Mouse (Mus musculus): ENCODE data around the gene Sdhaf1. TPM values are rescaled to one million over a fixed set of nuclear protein-coding genes. Genes with fewer than 3 reads are reported as not detected.

Gene Sdhaf1
- polyA plus RNA-seq, 1 experiment from 2014 or later, result 14.3 TPM

DNA sequence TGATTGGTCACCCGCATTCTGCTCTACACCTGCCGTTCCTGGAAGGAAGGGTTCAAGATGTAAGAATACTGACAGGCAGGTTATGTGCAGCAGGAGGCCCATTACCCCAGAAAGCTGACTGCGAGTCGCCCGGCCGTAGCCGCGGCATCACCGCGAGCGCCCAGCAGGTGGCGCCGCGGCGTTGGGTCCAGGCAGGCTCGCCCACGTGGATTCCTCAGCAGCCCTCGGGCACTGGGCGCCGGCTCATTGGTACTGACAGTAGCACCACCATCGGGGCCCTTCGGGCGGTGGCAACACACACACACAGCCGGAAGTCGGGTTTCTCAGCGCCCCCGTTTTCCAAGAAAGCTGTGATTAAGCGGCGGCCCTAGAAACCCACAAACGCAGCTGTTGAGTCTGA, 24.1 kb upstream of the Sdhaf1 start:
- ATAC-seq, result peak; percentile 66
- H3K9me3 ChIP-seq (ENCODE audit: control insufficient read depth, low read length), result no peaks in the 10 kb centered on the region
- H3K27ac ChIP-seq (ENCODE audit: low read length), result no peak overlapping the region
- no peak overlapping the region for H3K4me3 ChIP-seq (ENCODE audit: low read length)
- H3K36me3 ChIP-seq (ENCODE audit: control insufficient read depth, insufficient read depth, low read length), result no peaks in the 10 kb centered on the region
- H3K9ac ChIP-seq (ENCODE audit: low read depth, low read length), result no peak overlapping the region
- H3K4me1 ChIP-seq (ENCODE audit: control insufficient read depth, insufficient read depth, low read length), result no peaks in the 10 kb centered on the region
- no peak overlapping the region for H3K4me2 ChIP-seq (ENCODE audit: low read depth, low read length)
- peaks cover 15% of the 10 kb centered on the region; the same call in 1 of the 2 replicates for H3K27me3 ChIP-seq (replicated peaks; ENCODE audit: control insufficient read depth, insufficient read depth, low read length)
- WGBS, result 2% methylated on average over 30 of the region's 30 CpGs

DNA sequence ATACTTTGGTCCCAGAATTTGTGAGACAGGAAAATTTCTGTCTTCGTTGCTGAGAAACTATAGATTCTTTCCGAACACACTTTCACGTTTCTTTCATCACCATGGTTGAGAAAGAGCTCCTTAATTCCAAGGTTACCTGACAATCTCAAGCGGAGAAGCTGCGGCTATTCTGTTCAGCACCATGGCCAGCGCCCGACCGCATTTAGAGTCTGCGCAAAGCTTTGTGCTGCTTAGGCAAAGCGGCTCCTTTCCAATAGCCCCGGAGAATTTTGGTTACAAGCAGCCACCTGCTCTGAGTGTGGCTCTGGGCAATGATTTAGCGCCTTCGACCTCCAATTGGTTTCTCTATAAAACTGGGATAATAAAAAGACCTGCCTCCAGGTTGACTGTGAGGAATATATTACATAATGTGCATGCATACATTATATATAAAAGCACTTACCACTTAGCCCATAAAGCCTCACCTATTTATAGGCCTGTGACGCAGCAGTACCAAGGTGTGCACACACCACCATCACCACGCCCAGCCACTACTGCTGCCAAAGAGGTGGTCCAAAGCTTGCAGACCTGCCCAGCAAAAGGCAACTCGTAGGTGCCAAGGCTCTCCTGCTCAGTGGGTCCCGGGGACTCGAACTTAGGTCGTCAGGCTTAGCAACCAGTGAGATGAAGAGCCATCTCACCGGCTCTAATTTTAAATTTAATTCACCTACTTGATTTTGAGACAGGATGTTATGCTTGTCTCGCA, 23.1 kb upstream of the Sdhaf1 start:
- Histone ChIP-seq H3K36me3 (ENCODE audit: control insufficient read depth, insufficient read depth, low read length) (no peaks in the 10 kb centered on the region), H3K9me3 (ENCODE audit: control insufficient read depth, low read length) (no peaks in the 10 kb centered on the region), H3K27ac (ENCODE audit: low read length) (no peak overlapping the region), H3K4me2 (ENCODE audit: low read depth, low read length) (no peak overlapping the region), H3K9ac (ENCODE audit: low read depth, low read length) (no peak overlapping the region), H3K27me3 (replicated peaks; ENCODE audit: control insufficient read depth, insufficient read depth, low read length) (peaks cover 15% of the 10 kb centered on the region; the same call in 1 of the 2 replicates), H3K4me3 (ENCODE audit: low read length) (no peak overlapping the region), H3K4me1 (ENCODE audit: control insufficient read depth, insufficient read depth, low read length) (no peaks in the 10 kb centered on the region)
- WGBS, result 24% methylated on average over 21 of the region's 21 CpGs
- ATAC-seq, result no peak

DNA sequence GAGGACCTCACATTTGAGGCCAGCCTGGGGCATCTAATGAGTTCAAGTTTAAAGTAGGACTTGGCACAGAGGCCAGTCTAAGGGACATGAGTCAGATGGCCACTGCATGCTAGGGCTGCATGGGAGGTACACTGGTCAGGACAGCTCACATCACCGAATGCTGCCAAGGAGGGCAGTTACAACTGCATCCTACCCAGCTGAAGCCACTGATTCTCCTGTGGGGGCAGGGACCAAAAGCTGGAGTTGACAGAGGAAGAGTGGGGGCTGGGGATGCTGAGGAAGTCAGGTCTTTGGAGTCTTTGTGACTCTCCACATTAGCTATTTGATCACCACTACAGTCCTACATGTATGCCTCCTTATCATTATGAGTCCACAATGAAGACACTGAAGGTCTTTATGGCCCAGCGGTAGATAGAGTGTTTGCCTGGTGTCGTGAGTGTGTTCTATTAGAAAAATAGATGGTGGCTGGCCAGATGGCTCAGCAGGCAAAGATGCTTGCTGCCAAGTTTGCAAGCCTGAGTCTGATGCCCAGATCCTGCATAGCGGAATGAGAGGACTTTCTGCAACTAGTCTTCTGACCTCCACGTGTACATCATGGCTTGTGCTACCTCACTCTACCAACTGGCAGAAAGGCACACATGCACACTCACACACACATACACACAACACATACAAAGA, 15.9 kb upstream of the Sdhaf1 start:
- Histone ChIP-seq H3K27me3 (replicated peaks; ENCODE audit: control insufficient read depth, insufficient read depth, low read length) (peaks cover 12% of the 10 kb centered on the region), H3K4me1 (ENCODE audit: control insufficient read depth, insufficient read depth, low read length) (peaks cover 2% of the 10 kb centered on the region; the same call in 1 of the 2 replicates), H3K9ac (ENCODE audit: low read depth, low read length) (no peak overlapping the region), H3K9me3 (ENCODE audit: control insufficient read depth, low read length) (no peaks in the 10 kb centered on the region), H3K4me2 (ENCODE audit: low read depth, low read length) (no peak overlapping the region), H3K27ac (ENCODE audit: low read length) (no peak overlapping the region), H3K4me3 (ENCODE audit: low read length) (no peak overlapping the region), H3K36me3 (ENCODE audit: control insufficient read depth, insufficient read depth, low read length) (no peaks in the 10 kb centered on the region)
- 63% methylated on average over 5 of the region's 5 CpGs for WGBS
- no peak for ATAC-seq

DNA sequence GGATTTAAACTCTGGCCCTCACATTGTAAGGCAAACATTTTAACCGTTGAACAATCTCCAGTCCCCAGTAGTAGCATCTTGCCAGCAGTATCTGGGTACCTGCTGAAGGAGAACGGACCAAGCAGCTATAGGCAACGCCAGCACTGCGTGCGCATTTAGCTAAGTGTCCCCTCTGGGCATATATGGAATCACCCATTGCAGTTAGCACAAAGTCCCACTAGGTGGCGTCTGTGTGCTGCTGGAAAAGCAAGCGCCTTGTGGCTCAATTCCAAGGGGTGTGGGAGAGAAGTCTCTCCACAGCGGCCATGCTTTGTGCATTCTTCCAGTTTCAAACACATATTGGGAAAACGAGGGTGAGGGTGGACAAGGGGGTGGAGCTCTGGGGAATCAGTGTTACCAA, 12.7 kb upstream of the Sdhaf1 start:
- Histone ChIP-seq H3K4me1 (ENCODE audit: control insufficient read depth, insufficient read depth, low read length) (peaks cover 7% of the 10 kb centered on the region), H3K4me2 (ENCODE audit: low read depth, low read length) (no peak overlapping the region), H3K9me3 (ENCODE audit: control insufficient read depth, low read length) (no peaks in the 10 kb centered on the region), H3K36me3 (ENCODE audit: control insufficient read depth, insufficient read depth, low read length) (no peaks in the 10 kb centered on the region), H3K27ac (ENCODE audit: low read length) (no peak overlapping the region), H3K27me3 (replicated peaks; ENCODE audit: control insufficient read depth, insufficient read depth, low read length) (peaks cover 14% of the 10 kb centered on the region), H3K4me3 (ENCODE audit: low read length) (no peak overlapping the region), H3K9ac (ENCODE audit: low read depth, low read length) (no peak overlapping the region)
- WGBS, result 2% methylated on average over 9 of the region's 9 CpGs
- peak; percentile 37; the same call in 1 of the 2 replicates for ATAC-seq

DNA sequence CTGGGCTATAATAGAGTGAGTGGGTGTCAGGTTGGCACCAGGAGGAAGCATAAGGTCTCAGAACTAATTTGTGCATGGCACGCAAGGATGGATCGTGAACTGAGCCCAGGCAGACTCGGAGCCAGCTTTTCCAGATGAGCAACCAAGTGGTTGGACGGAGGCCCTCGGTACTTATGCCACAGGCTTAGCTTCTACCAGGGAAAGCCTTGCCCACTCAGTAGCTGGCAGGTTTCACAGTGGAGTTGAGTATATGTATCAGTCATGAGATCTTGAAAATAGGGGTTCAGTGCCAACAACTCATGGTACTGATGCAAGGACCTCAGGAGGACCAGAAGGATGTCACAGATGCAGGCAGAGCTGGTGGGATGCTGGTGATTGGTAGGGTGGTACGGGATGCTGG, 12.0 kb upstream of the Sdhaf1 start:
- Histone ChIP-seq H3K4me2 (ENCODE audit: low read depth, low read length) (no peak overlapping the region), H3K9ac (ENCODE audit: low read depth, low read length) (no peak overlapping the region), H3K4me3 (ENCODE audit: low read length) (no peak overlapping the region), H3K36me3 (ENCODE audit: control insufficient read depth, insufficient read depth, low read length) (no peaks in the 10 kb centered on the region), H3K4me1 (ENCODE audit: control insufficient read depth, insufficient read depth, low read length) (peaks cover 7% of the 10 kb centered on the region), H3K27me3 (replicated peaks; ENCODE audit: control insufficient read depth, insufficient read depth, low read length) (peaks cover 14% of the 10 kb centered on the region), H3K27ac (ENCODE audit: low read length) (no peak overlapping the region), H3K9me3 (ENCODE audit: control insufficient read depth, low read length) (no peaks in the 10 kb centered on the region)
- WGBS, result 80% methylated on average over 6 of the region's 6 CpGs
- no peak for ATAC-seq

DNA sequence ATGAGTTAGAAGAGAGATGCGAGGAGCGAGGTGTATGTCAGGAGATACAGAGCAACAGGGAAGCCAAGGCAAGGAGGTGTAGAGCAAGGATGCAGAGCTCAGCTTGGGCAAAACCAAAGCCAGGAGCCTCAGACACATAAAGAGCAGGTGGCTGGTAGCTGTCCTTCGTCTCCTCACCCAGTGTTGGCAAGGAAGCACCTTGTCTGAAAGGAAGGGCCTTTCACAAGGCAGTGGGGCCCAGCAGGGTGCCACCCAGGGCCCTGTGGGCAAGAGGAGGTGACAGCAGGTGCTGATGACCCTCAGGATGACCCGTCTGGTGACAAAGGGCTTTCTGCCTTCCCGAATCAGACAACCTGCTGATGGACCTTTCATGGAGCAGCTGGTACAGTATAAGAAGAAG, 10.9 kb upstream of the Sdhaf1 start:
- no peak overlapping the region for H3K4me3 ChIP-seq (ENCODE audit: low read length)
- no peak for ATAC-seq
- H3K27ac ChIP-seq (ENCODE audit: low read length), result no peak overlapping the region
- no peaks in the 10 kb centered on the region for H3K9me3 ChIP-seq (ENCODE audit: control insufficient read depth, low read length)
- no peak overlapping the region for H3K9ac ChIP-seq (ENCODE audit: low read depth, low read length)
- H3K27me3 ChIP-seq (replicated peaks; ENCODE audit: control insufficient read depth, insufficient read depth, low read length), result peaks cover 14% of the 10 kb centered on the region
- H3K4me1 ChIP-seq (ENCODE audit: control insufficient read depth, insufficient read depth, low read length), result peaks cover 7% of the 10 kb centered on the region
- H3K4me2 ChIP-seq (ENCODE audit: low read depth, low read length), result no peak overlapping the region
- 55% methylated on average over 5 of the region's 5 CpGs for WGBS
- H3K36me3 ChIP-seq (ENCODE audit: control insufficient read depth, insufficient read depth, low read length), result no peaks in the 10 kb centered on the region

DNA sequence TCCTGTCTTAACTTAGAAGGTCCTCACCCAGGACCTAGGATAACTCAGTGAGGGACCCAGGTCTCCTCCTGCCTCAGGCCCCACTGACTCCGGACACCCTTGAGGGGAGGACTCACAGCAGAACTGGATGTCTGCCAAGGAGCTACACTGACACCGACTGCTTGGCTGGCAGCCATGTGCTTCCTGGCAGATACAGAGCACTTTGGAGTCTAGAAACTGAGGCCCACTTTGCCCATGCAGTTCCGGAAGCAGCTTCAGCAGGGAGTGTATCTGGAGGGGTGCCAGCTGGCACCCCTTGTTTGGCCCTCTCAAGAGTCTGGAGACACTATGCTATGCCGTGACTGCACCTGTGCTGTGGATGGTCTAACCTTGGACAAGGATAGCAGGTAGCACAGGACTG, 9.7 kb upstream of the Sdhaf1 start:
- Histone ChIP-seq H3K27me3 (replicated peaks; ENCODE audit: control insufficient read depth, insufficient read depth, low read length) (peaks cover 14% of the 10 kb centered on the region), H3K36me3 (ENCODE audit: control insufficient read depth, insufficient read depth, low read length) (no peaks in the 10 kb centered on the region), H3K4me1 (ENCODE audit: control insufficient read depth, insufficient read depth, low read length) (peaks cover 7% of the 10 kb centered on the region), H3K27ac (ENCODE audit: low read length) (no peak overlapping the region), H3K9ac (ENCODE audit: low read depth, low read length) (no peak overlapping the region), H3K4me2 (ENCODE audit: low read depth, low read length) (no peak overlapping the region), H3K4me3 (ENCODE audit: low read length) (no peak overlapping the region), H3K9me3 (ENCODE audit: control insufficient read depth, low read length) (no peaks in the 10 kb centered on the region)
- peak; percentile 62 for ATAC-seq
- 20% methylated on average over 4 of the region's 4 CpGs for WGBS

DNA sequence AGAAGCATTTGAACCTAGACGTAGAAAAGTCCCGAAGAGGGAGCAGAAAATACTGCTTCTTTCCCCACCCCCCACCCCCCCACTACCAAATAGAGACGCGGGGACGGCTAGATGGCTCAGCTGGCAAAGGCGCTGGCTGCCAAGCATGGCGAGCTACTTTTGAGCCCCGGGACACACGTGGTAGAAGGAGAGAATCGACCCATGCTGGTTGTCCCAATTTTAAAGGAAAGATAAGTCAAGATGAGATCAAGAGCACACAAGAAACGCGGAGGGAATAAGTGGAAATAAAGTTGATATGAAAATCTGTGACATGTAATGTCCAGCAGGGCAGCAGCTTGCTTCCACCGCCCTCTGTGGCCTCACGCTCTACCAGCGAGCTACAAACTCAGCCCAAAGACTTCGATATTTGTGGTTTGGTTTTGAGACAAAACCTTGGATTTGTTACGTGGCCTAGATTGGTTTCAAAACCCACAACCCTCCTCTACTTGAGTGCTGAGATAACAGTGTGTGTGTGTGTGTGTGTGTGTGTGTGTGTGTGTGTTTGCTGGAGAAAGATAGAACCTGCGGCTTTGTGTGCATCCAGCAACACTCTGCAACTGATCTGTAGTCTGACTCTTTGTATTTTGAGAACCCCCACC, 9.0 kb upstream of the Sdhaf1 start:
- Histone ChIP-seq H3K36me3 (ENCODE audit: control insufficient read depth, insufficient read depth, low read length) (no peaks in the 10 kb centered on the region), H3K9ac (ENCODE audit: low read depth, low read length) (no peak overlapping the region), H3K4me3 (ENCODE audit: low read length) (no peak overlapping the region), H3K9me3 (ENCODE audit: control insufficient read depth, low read length) (no peaks in the 10 kb centered on the region), H3K27me3 (replicated peaks; ENCODE audit: control insufficient read depth, insufficient read depth, low read length) (peaks cover 14% of the 10 kb centered on the region), H3K4me2 (ENCODE audit: low read depth, low read length) (no peak overlapping the region), H3K27ac (ENCODE audit: low read length) (no peak overlapping the region), H3K4me1 (ENCODE audit: control insufficient read depth, insufficient read depth, low read length) (peaks cover 7% of the 10 kb centered on the region)
- 62% methylated on average over 18 of the region's 18 CpGs for WGBS
- no peak for ATAC-seq

DNA sequence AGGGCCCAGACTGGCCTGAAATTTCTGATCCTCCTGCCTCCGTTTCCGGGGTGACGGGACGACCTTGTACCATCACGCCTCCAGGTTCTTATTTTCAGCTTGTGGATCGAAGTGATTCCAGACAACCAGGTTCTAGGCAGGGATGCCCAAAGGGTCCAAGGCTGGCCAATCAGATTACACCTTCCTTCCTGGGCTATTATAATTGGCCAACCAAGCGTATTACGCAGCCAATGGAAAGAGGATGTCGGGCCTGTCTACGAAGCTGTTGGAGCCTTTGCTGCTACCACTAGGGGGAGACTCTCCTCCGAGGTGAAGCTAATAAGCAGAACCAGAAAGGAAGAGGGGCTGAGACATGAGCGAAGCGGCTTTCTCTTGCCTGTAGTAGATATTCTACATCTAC, 8.2 kb upstream of the Sdhaf1 start:
- peaks cover 14% of the 10 kb centered on the region for H3K27me3 ChIP-seq (replicated peaks; ENCODE audit: control insufficient read depth, insufficient read depth, low read length)
- H3K4me2 ChIP-seq (ENCODE audit: low read depth, low read length), result 0 out of 2 replicates have a peak overlapping the region, but pooled peaks have one; percentile 7
- H3K27ac ChIP-seq (ENCODE audit: low read length), result no peak overlapping the region
- H3K9me3 ChIP-seq (ENCODE audit: control insufficient read depth, low read length), result no peaks in the 10 kb centered on the region
- peaks cover 7% of the 10 kb centered on the region for H3K4me1 ChIP-seq (ENCODE audit: control insufficient read depth, insufficient read depth, low read length)
- no peak overlapping the region for H3K4me3 ChIP-seq (ENCODE audit: low read length)
- 6% methylated on average over 13 of the region's 13 CpGs for WGBS
- peak; percentile 77 for ATAC-seq
- H3K9ac ChIP-seq (ENCODE audit: low read depth, low read length), result no peak overlapping the region
- no peaks in the 10 kb centered on the region for H3K36me3 ChIP-seq (ENCODE audit: control insufficient read depth, insufficient read depth, low read length)
